Mouse (Mus musculus) limb, embryonic 12.5 days (tissue): ENCODE results near the gene Olfr739. TPM values are rescaled to one million over a fixed set of nuclear protein-coding genes. Genes with fewer than 3 reads are reported as not detected.

Experiments
- ATAC-seq: fragments of 200-750 bp; cut with Nextera tagmentation; 2 replicates; pipeline ENCODE4 v1.8.0; 2017; ENCODE audit warnings: low read depth, moderate TSS enrichment; ENCODE audit not compliant: insufficient number of reproducible peaks, insufficient read depth, low FRiP score, low TSS enrichment
- H3K27ac ChIP-seq: fragments of 300-500 bp; sonication (generic); 2 replicates; pipeline ENCODE4 v1.5.1; 2016; ENCODE audit warnings: mild to moderate bottlenecking, moderate library complexity
- H3K27me3 ChIP-seq: fragments of 300-500 bp; sonication (generic); 2 replicates; pipeline ENCODE4 v1.6.1; 2016; ENCODE audit warnings: mild to moderate bottlenecking, moderate library complexity
- H3K36me3 ChIP-seq: fragments of 300-500 bp; sonication (generic); 2 replicates; pipeline ENCODE4 v1.6.1; 2016; ENCODE audit warnings: mild to moderate bottlenecking, moderate library complexity
- H3K4me1 ChIP-seq: fragments of 300-500 bp; sonication (generic); replicated peaks from 2 replicates; pipeline ENCODE4 v1.6.1; 2016
- H3K4me2 ChIP-seq: fragments of 300-500 bp; sonication (generic); 2 replicates; pipeline ENCODE4 v1.6.1; 2016; ENCODE audit warnings: mild to moderate bottlenecking, moderate library complexity
- H3K4me3 ChIP-seq: fragments of 300-500 bp; sonication (generic); replicated peaks from 2 replicates; pipeline ENCODE4 v1.5.1; 2016; ENCODE audit warnings: mild to moderate bottlenecking
- H3K9ac ChIP-seq: fragments of 300-500 bp; sonication (generic); replicated peaks from 2 replicates; pipeline ENCODE4 v1.6.1; 2016; ENCODE audit warnings: mild to moderate bottlenecking, moderate library complexity
- H3K9me3 ChIP-seq: fragments of 300-500 bp; sonication (generic); 2 replicates; pipeline ENCODE4 v1.6.1; 2016; ENCODE audit warnings: mild to moderate bottlenecking, moderate library complexity
- WGBS: fragments of 180-500 bp; shearing (Covaris S2); methylation state at CpG from one replicate; pipeline ENCODE4 v1.1.7; 2016; 5-methylcytosine and 5-hydroxymethylcytosine counted together
- polyA plus RNA-seq: library from polyadenylated mRNA; unstranded; fragments of >200 nt; fragmentation: Nextera tagmentation; extraction: Ambion mirVana; gene quantifications from 2 replicates; pipeline ENCODE4 v1.2.1, GENCODE M21; 2016

The Olfr739 gene
- not detected in 2 replicates for polyA plus RNA-seq

GRCm38 (mm10) chr14:50418326-50418725 is at the start of gene Olfr739:
Olfr739 (plus strand) TSS chr14:50418626.
- Histone ChIP-seq H3K36me3 (no peaks in the 10 kb centered on the region), H3K4me2 (no peak within 1 kb of the TSS), H3K27me3 (no peaks in the 10 kb centered on the region), H3K4me1 (no peaks in the 10 kb centered on the region), H3K9me3 (no peaks in the 10 kb centered on the region), H3K9ac (no peak within 1 kb of the TSS), H3K27ac (no peak within 1 kb of the TSS), H3K4me3 (no peak within 1 kb of the TSS)
- WGBS, result 71% methylated on average over 2 of the region's 2 CpGs
- ATAC-seq, result no peak

GRCm38 (mm10) chr14:50380863-50381262 is 37.6 kb upstream of the Olfr739 start, which contains the start of gene Olfr736:
Olfr736 (plus strand) TSS chr14:50381163.
- Histone ChIP-seq H3K36me3 (no peaks in the 10 kb centered on the region), H3K4me1 (no peaks in the 10 kb centered on the region), H3K9ac (no peak within 1 kb of the TSS), H3K4me3 (no peak within 1 kb of the TSS), H3K9me3 (no peaks in the 10 kb centered on the region), H3K4me2 (no peak within 1 kb of the TSS), H3K27ac (no peak within 1 kb of the TSS), H3K27me3 (no peaks in the 10 kb centered on the region)
- WGBS, result 86% methylated on average over 2 of the region's 2 CpGs
- ATAC-seq, result no peak

- 88% methylated on average over 1 of the region's 1 CpGs for WGBS
- H3K36me3 ChIP-seq, result no peaks in the 10 kb centered on the region
- no peaks in the 10 kb centered on the region for H3K9me3 ChIP-seq
- no peak within 1 kb of the TSS for H3K9ac ChIP-seq
- H3K4me1 ChIP-seq, result no peaks in the 10 kb centered on the region
- ATAC-seq, result no peak
- no peak within 1 kb of the TSS for H3K27ac ChIP-seq
- H3K4me3 ChIP-seq, result no peak within 1 kb of the TSS
- H3K27me3 ChIP-seq, result no peaks in the 10 kb centered on the region
- no peak within 1 kb of the TSS for H3K4me2 ChIP-seq
Measured at GRCm38 (mm10) chr14:50407268-50407667, 11.2 kb upstream of the Olfr739 start, which contains the start of gene Olfr738. Olfr738 (plus strand) TSS chr14:50407568.

GRCm38 (mm10) chr14:50445245-50445644 is 26.8 kb downstream of the Olfr739 start, which contains the start of gene Olfr740:
Olfr740 (plus strand) TSS chr14:50445545.
- Histone ChIP-seq H3K4me3 (no peak within 1 kb of the TSS), H3K4me1 (no peaks in the 10 kb centered on the region), H3K36me3 (no peaks in the 10 kb centered on the region), H3K4me2 (no peak within 1 kb of the TSS), H3K27ac (no peak within 1 kb of the TSS), H3K9ac (no peak within 1 kb of the TSS), H3K9me3 (no peaks in the 10 kb centered on the region), H3K27me3 (no peaks in the 10 kb centered on the region)
- ATAC-seq, result no peak
- WGBS, result 83% methylated on average over 3 of the region's 3 CpGs

- H3K27ac ChIP-seq, result no peak within 1 kb of the TSS
- WGBS, result 73% methylated on average over 2 of the region's 2 CpGs
- no peaks in the 10 kb centered on the region for H3K4me1 ChIP-seq
- H3K4me3 ChIP-seq, result no peak within 1 kb of the TSS
- H3K4me2 ChIP-seq, result no peak within 1 kb of the TSS
- H3K9me3 ChIP-seq, result no peaks in the 10 kb centered on the region
- no peak within 1 kb of the TSS for H3K9ac ChIP-seq
- no peaks in the 10 kb centered on the region for H3K36me3 ChIP-seq
- ATAC-seq, result no peak
- no peaks in the 10 kb centered on the region for H3K27me3 ChIP-seq
Measured at GRCm38 (mm10) chr14:50472438-50472837, 54.0 kb downstream of the Olfr739 start, which contains the start of gene Olfr741. Olfr741 (plus strand) TSS chr14:50472738.

Other genes with a start within 250 kb of the Olfr739 start
- gene Olfr730, start 230.4 kb upstream of the Olfr739 start, polyA plus RNA-seq, result not detected in 2 replicates
- not detected in 2 replicates for gene Olfr731, start 176.8 kb upstream of the Olfr739 start, polyA plus RNA-seq
- not detected in 2 replicates for gene Olfr732, start 134.4 kb upstream of the Olfr739 start, polyA plus RNA-seq
- not detected in 2 replicates for gene Olfr733, start 117.1 kb upstream of the Olfr739 start, polyA plus RNA-seq
- not detected in 2 replicates for gene Olfr734, start 91.9 kb upstream of the Olfr739 start, polyA plus RNA-seq
- not detected in 2 replicates for gene Olfr735, start 69.8 kb upstream of the Olfr739 start, polyA plus RNA-seq
- not detected in 2 replicates for gene Tlr11, start 60.7 kb upstream of the Olfr739 start, polyA plus RNA-seq
- gene Olfr736, start 37.5 kb upstream of the Olfr739 start, polyA plus RNA-seq, result not detected in 2 replicates
- gene Olfr738, start 11.1 kb upstream of the Olfr739 start, polyA plus RNA-seq, result not detected in 2 replicates
- gene Olfr740, start 26.9 kb downstream of the Olfr739 start, polyA plus RNA-seq, result not detected in 2 replicates
- not detected in 2 replicates for gene Olfr741, start 54.1 kb downstream of the Olfr739 start, polyA plus RNA-seq
- gene Olfr742, start 85.0 kb downstream of the Olfr739 start, polyA plus RNA-seq, result not detected in 2 replicates
- gene Olfr743, start 103.2 kb downstream of the Olfr739 start, polyA plus RNA-seq, result not detected in 2 replicates
- gene Olfr744, start 196.3 kb downstream of the Olfr739 start, polyA plus RNA-seq, result not detected in 2 replicates
- not detected in 2 replicates for gene Olfr745, start 220.8 kb downstream of the Olfr739 start, polyA plus RNA-seq
- gene Olfr746, start 228.5 kb downstream of the Olfr739 start, polyA plus RNA-seq, result not detected in 2 replicates